Mouse (Mus musculus) liver, postnatal 0 days (tissue): ENCODE results near the gene Mest.

Source experiments
- CTCF ChIP-seq: sonication (generic); IDR thresholded peaks from 2 replicates; pipeline ENCODE4 v1.5.1; 2016; ENCODE audit warnings: antibody characterized with exemption, low read depth
- EP300 ChIP-seq: IDR thresholded peaks from 2 replicates; pipeline ENCODE4 v1.6.1; 2016; ENCODE audit warnings: antibody characterized with exemption, low read depth, mild to moderate bottlenecking

DNA sequence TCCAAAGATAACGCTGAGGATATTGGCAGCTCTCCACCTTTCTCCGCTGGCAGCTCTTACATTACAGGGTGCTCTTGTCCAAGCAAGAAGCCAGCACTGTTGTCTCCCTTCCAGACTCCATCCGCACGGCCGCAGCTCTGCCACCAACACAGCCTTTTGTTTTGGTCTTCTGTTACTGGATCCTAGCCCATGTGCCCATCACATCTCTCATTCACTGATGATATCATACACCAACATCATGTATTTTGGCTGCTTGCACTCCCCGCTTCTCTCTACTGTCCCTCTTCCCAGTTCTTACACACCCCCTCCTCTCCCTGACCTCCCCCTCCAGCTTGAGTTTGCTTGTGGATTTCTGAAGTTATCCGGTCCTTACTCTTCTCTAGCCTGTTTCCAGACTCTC, 6.6 kb upstream of the Mest start:
- TF ChIP-seq EP300: no peak
- no peak for TF ChIP-seq CTCF
